Comparison of ENCODE assay signal across 20 mouse cellular contexts in genomic region chr16:20936722-20937121, GRCm38 (mm10).
"Had no signal": no experiment of that assay in that cellular context is flagged by ENCODE, and none has a peak within 500 bp of the region (broad histone marks: within the 10 kb centered on the region; RNA-seq: fewer than 3 reads in every experiment).

No protein-coding gene starts in this region.

- H3K27me3 ChIP-seq: kidney, embryonic 15.5 days; limb, embryonic 13.5 days; liver, embryonic 13.5 days; midbrain, embryonic 15.5 days; neural tube, embryonic 12.5 days; neural tube, embryonic 15.5 days had no signal

- H3K36me3 ChIP-seq: kidney, embryonic 15.5 days; limb, embryonic 13.5 days; liver, embryonic 13.5 days; midbrain, embryonic 10.5 days; midbrain, embryonic 15.5 days; neural tube, embryonic 12.5 days; neural tube, embryonic 15.5 days had no signal

- H3K4me1 ChIP-seq: kidney, embryonic 15.5 days; liver, embryonic 13.5 days; midbrain, embryonic 10.5 days; midbrain, embryonic 15.5 days; neural tube, embryonic 12.5 days; neural tube, embryonic 15.5 days had no signal

- H3K4me2 ChIP-seq: kidney, embryonic 15.5 days; limb, embryonic 13.5 days; liver, embryonic 13.5 days; midbrain, embryonic 15.5 days; neural tube, embryonic 12.5 days; neural tube, embryonic 15.5 days had no signal

- DNase-seq: kidney, adult 11 months; kidney, adult 8-10 months; kidney, postnatal 10 days; kidney, postnatal 4 days; left cerebral cortex, postnatal 4 days; liver, embryonic 13.5 days; lung, adult 2 months; lung, postnatal 14 days; right cerebral cortex, adult 18-20 months; right cerebral cortex, postnatal 14 days; right cerebral cortex, postnatal 4 days; thymus, postnatal 25 days had no signal

- H3K9ac ChIP-seq: kidney, embryonic 15.5 days; limb, embryonic 13.5 days; liver, embryonic 13.5 days; midbrain, embryonic 15.5 days; neural tube, embryonic 12.5 days; neural tube, embryonic 15.5 days had no signal

- H3K9me3 ChIP-seq: kidney, embryonic 15.5 days; limb, embryonic 13.5 days; liver, embryonic 13.5 days; midbrain, embryonic 10.5 days; midbrain, embryonic 15.5 days; neural tube, embryonic 12.5 days; neural tube, embryonic 15.5 days had no signal

- ATAC-seq: midbrain, embryonic 15.5 days had no signal

- H3K4me3 ChIP-seq: kidney, embryonic 15.5 days; limb, embryonic 13.5 days; liver, embryonic 13.5 days; midbrain, embryonic 10.5 days; midbrain, embryonic 15.5 days; neural tube, embryonic 12.5 days; neural tube, embryonic 15.5 days had no signal

- H3K27ac ChIP-seq: kidney, embryonic 15.5 days; limb, embryonic 13.5 days; liver, embryonic 13.5 days; macrophage; midbrain, embryonic 10.5 days; midbrain, embryonic 15.5 days; neural tube, embryonic 12.5 days; neural tube, embryonic 15.5 days; stomach, postnatal 0 days had no signal
